Mouse (Mus musculus): ENCODE data around the gene Olfr726.
A peak's percentile ranks its signal among the peaks of the same experiment; 100 is the strongest.

Gene Olfr726

DNA sequence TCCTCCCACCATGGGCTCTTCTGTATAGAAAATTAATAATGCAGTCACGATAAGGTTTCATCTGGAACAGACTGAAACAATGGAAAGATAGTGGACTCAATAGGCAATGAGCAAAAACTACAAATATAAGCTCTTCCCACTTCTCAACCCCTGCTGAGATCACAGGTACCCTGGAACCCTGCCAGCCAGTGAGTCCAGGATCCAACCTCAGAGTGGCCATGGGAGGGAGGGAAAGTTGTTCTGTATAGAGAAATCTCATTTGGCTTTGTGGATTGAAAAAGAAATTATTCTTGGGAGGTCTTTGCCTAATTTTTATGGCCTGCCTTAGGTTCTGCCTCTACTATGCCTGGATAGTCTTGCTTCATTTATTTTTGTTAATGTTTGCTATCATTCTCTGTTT, at the start of gene Olfr726:
Gene Olfr726, minus strand, starts transcription at position 101 of the 400 bp plus-strand sequence.
- no peak for DNase-seq

DNA sequence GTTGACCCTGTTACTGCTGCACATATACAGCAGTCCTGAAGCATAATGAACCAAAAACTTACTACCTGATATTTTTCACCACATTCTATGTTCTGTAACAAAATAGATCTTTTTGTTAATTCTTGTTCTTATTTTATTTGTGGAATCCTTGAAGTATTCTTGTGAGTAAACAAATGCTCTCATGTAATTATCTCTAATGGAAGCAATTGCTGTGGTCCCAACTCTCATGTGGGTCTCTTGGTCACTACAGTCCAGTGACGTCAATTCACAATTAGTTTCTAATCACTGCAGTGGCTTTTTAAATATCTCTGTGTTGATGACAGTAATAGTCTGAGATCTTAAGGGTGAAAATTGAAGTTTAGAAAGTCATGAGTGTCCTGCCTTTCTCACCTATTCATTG, 32.1 kb upstream of the Olfr726 start, which contains the start of gene Olfr727:
Gene Olfr727, plus strand, starts transcription at position 301 of the 400 bp plus-strand sequence.
- DNase-seq, result no peak

- DNase-seq, result no peak
Measured at GRCm38 (mm10) chr14:50062733-50063104, 28.0 kb downstream of the Olfr726 start.

DNA sequence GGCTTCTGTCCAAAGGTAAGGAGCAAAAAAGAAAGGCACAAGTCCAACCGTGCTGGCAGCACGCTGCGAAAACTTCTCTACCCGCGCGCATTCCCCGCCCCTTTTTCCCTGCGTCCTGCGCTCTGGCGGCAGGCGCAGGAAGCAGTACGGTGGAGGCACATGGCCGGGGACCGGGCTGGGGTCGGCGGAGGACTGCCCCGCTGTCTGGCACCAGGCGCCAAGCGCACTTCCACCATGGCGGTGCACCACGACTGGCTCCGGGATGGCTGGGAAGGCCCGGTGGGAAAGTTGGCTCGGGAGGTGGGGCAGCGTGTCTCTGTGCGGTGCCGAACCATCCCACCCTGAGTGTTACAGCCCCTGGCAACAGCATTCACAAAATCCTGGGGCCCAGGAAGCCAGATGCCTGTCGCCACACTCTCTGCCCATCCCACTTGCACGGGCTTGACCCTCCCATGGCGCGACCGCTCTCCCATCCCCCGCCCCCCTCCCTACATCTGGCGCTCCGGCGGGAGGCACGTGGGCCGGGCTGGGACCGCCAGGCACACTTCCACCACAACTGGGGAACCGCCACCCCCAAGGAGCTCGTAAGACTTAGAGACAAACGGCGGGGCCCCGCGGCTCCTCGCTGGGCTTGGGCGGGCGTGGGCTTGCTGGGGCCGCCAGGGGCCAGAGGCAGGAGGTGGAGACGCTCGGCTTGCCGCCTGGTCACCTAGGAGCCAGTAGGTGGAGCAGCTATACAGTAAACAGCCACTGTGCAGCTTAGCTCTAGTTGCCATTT, 28.6 kb downstream of the Olfr726 start:
- DNase-seq, result peak; percentile 61

GRCm38 (mm10) chr14:50061590-50061954, 29.2 kb downstream of the Olfr726 start:
- peak; percentile 16 for DNase-seq

- DNase-seq, result peak; percentile 9
Measured at GRCm38 (mm10) chr14:50061179-50061578, 29.6 kb downstream of the Olfr726 start.

GRCm38 (mm10) chr14:50040275-50040674, 50.5 kb downstream of the Olfr726 start, which contains the start of gene Olfr725:
Gene Olfr725, minus strand, starts transcription at chr14:50040375.
- no peak for DNase-seq

Data from thymus, postnatal 4 days (tissue).